Mouse (Mus musculus): Measurements from ENCODE around the gene Tmprss3. TPM values are rescaled to one million over a fixed set of nuclear protein-coding genes. Genes with fewer than 3 reads are reported as not detected.

Gene Tmprss3
- polyA plus RNA-seq, 1 experiment, result not detected

DNA sequence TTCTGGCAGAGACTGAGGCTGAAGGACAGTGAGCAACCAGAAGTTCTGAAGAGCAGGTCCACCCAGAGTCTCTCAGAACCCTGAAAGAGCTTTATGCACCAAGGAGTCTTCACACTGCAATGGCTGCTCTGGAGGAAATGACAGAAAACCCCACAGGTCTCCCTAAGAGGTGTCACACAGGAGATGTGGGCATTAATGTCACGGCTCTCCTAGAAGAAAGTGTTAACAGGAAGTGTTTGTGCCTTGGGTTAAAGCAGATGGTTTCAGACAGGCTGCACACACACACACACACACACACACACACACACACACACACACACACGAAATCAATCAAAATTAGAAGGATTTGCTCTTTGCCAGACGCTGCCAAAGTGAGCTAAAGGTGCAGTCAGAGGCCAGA, 62.5 kb downstream of the Tmprss3 start:
- no peak overlapping the region for H3K4me3 ChIP-seq (ENCODE audit: insufficient read depth, low read depth, low read length)
- no peaks in the 10 kb centered on the region for H3K4me1 ChIP-seq (ENCODE audit: control insufficient read depth, insufficient read depth, insufficient read length, low read length)
- no peak overlapping the region for H3K27ac ChIP-seq (replicated peaks; ENCODE audit: low read depth, low read length)

DNA sequence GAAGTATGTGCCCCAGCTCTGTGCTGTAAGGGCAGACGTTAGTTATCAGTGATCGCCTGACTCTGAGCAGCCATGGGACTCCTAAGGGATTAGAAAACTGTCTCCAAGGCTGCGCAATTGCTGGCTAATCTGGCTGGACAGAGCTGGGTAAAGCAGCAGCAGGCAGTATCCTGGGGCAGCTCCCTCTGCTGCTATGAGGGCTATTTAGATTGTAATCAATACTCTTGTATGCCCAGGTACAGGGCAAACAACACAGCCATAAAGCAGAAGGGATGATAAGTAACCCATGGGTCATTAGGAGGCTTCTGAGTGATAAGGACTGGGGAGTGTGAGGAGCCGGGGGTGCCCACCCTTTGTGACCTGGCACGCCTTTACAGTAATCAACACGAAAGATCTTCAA, 63.9 kb downstream of the Tmprss3 start:
- no peaks in the 10 kb centered on the region for H3K4me1 ChIP-seq (ENCODE audit: control insufficient read depth, insufficient read depth, insufficient read length, low read length)
- H3K4me3 ChIP-seq (ENCODE audit: insufficient read depth, low read depth, low read length), result no peak overlapping the region
- H3K27ac ChIP-seq (replicated peaks; ENCODE audit: low read depth, low read length), result no peak overlapping the region

DNA sequence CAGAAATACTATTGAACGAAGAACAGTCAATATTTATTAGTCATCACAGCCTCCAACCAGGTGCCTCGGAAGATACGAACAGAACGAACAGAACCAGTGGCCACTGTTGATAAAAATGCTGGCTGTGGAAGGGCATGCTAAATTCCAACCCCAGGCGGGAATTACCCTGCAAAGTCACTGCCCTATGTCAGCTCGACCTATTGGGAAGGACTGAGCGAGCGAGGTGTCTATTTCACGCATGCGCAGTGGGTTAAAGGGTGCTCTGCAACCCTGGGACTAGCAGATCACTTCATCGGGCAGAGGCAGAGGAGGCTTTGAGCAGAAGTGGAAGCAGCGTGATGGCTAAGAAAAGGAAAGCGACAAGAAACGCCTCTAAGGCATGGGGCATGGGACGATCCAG, 65.0 kb downstream of the Tmprss3 start:
- H3K4me1 ChIP-seq (ENCODE audit: control insufficient read depth, insufficient read depth, insufficient read length, low read length), result no peaks in the 10 kb centered on the region
- no peak overlapping the region for H3K4me3 ChIP-seq (ENCODE audit: insufficient read depth, low read depth, low read length)
- no peak overlapping the region for H3K27ac ChIP-seq (replicated peaks; ENCODE audit: low read depth, low read length)

DNA sequence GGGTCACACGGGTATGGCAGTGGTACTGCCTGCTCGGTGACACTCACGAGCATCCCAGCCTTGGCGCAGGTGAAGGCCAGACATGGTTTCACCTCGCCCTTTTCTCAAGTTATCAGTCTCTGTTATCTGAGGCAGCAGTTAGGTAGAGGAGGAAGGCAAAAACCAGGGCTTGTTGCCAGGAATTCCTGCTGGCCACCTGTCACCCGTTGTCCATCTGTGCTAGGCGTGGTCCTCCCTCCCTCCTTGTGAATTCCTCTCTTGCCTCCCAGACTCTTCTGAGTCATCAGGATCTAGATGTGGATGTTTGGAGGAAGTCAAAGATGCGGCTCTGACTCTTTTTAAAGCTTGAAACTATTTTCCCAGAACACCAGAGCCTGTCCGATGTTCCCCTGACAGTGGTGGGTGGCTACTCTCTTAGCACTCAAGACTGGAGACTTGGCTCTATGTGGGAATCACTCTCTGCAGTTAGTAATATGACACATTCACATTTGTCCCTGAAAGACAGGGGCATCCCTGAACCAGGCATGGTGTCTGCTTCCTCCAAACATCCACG, 67.4 kb downstream of the Tmprss3 start:
- no peak overlapping the region for H3K27ac ChIP-seq (replicated peaks; ENCODE audit: low read depth, low read length)
- H3K4me3 ChIP-seq (ENCODE audit: insufficient read depth, low read depth, low read length), result no peak overlapping the region
- H3K4me1 ChIP-seq (ENCODE audit: control insufficient read depth, insufficient read depth, insufficient read length, low read length), result no peaks in the 10 kb centered on the region

DNA sequence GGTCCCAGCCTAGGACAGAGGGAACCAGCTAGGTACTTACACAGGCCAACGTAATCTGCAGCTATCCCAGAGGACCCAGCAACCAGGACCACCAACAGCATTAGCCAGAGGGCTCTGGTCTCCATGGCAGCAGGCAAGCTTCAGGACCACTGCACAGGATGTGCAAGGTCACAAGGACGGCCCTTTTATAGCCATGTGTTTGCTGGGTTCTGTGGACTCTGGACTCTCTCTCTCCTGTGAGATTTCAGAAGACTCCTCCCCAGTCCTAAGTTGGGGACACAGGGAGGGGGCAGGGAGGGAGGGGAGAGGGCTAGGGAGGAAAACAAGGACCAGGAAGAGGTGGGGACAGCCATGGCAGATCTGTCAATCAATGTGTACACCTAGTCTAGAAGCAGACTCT, 69.3 kb downstream of the Tmprss3 start, which contains the start of gene Tff3:
Gene Tff3 (minus strand): TSS at position 195 of the 400 bp plus-strand sequence.
- H3K4me1 ChIP-seq (ENCODE audit: control insufficient read depth, insufficient read depth, insufficient read length, low read length), result no peaks in the 10 kb centered on the region
- no peak within 1 kb of the TSS for H3K4me3 ChIP-seq (ENCODE audit: insufficient read depth, low read depth, low read length)
- H3K27ac ChIP-seq (replicated peaks; ENCODE audit: low read depth, low read length), result no peak within 1 kb of the TSS

Other genes starting within 250 kb of the Tmprss3 start
- not detected in 2 replicates for gene Umodl1, start 244.3 kb downstream of the Tmprss3 start, polyA plus RNA-seq (2012; ENCODE audit: insufficient read depth, insufficient read length, missing spikeins)
- 2.3 and 5.0 TPM in 2 replicates for gene Abcg1, start 141.3 kb downstream of the Tmprss3 start, polyA plus RNA-seq (2012; ENCODE audit: insufficient read depth, insufficient read length, missing spikeins)
- gene Tff3, start 69.3 kb downstream of the Tmprss3 start, polyA plus RNA-seq (2012; ENCODE audit: insufficient read depth, insufficient read length, missing spikeins), result not detected in 2 replicates
- not detected in 2 replicates for gene Tff2, start 54.7 kb downstream of the Tmprss3 start, polyA plus RNA-seq (2012; ENCODE audit: insufficient read depth, insufficient read length, missing spikeins)
- not detected in 2 replicates for gene Tff1, start 33.7 kb downstream of the Tmprss3 start, polyA plus RNA-seq (2012; ENCODE audit: insufficient read depth, insufficient read length, missing spikeins)
- not detected in 2 replicates for gene Ubash3a, start 8.9 kb upstream of the Tmprss3 start, polyA plus RNA-seq (2012; ENCODE audit: insufficient read depth, insufficient read length, missing spikeins)
- 1.1 TPM in 1 of 2 replicates, not detected in the other for gene Rsph1, start 78.4 kb upstream of the Tmprss3 start, polyA plus RNA-seq (2012; ENCODE audit: insufficient read depth, insufficient read length, missing spikeins)
- 2.6 TPM in 1 of 2 replicates, not detected in the other for gene Slc37a1, start 87.8 kb upstream of the Tmprss3 start, polyA plus RNA-seq (2012; ENCODE audit: insufficient read depth, insufficient read length, missing spikeins)
- gene Pde9a, start 187.2 kb upstream of the Tmprss3 start, polyA plus RNA-seq (2012; ENCODE audit: insufficient read depth, insufficient read length, missing spikeins), result 0.99 and 2.5 TPM in 2 replicates